19 mouse cellular contexts compared by ENCODE assay signal in genomic region chr1:170729267-170729962, GRCm38 (mm10).
DNase-seq lines count a peak whose midpoint lies in the region; ATAC-seq and TF ChIP-seq lines count a peak whose summit lies in the region.
"Had no signal": no experiment of that assay in that cellular context is flagged by ENCODE, and none has a peak within 500 bp of the region (broad histone marks: within the 10 kb centered on the region; RNA-seq: fewer than 3 reads in every experiment).

No protein-coding gene starts in this region.

- no peak overlapping the region for H3K9ac ChIP-seq in hindbrain, embryonic 11.5 days (ENCODE audit: low read depth, low read length)
- H3K9ac ChIP-seq: forebrain, embryonic 13.5 days; forebrain, postnatal 0 days; heart, embryonic 15.5 days; hindbrain, embryonic 14.5 days had no signal

- ATAC-seq in activated CD4-positive, CD25-positive, alpha-beta regulatory T cell, adult 4 months = peak; percentile 99
- peak; percentile 54 for ATAC-seq in neutrophil, adult 5-6 weeks (ENCODE audit: extremely low read depth, insufficient number of reproducible peaks, low FRiP score, poor library complexity, severe bottlenecking)
- no peak for ATAC-seq in hindbrain, embryonic 11.5 days (ENCODE audit: low FRiP score)
- ATAC-seq: forebrain, embryonic 13.5 days; forebrain, postnatal 0 days; Patski had no signal

- WGBS in hindbrain, embryonic 11.5 days = 87% methylated on average over 8 of the region's 8 CpGs
- 86% methylated on average over 8 of the region's 8 CpGs for WGBS in limb, embryonic 10.5 days

- intact Hi-C loops in left cerebral cortex, adult 2 months (cut with DNase I) = no loop called here
- intact Hi-C loops in left cerebral cortex, postnatal 14 days (cut with DNase I) = no loop called here

- peak overlapping the region; percentile 15; the same call in 1 of the 2 replicates for H3K27ac ChIP-seq in left cerebral cortex, adult 2 months
- H3K27ac ChIP-seq in hindbrain, embryonic 11.5 days (ENCODE audit: low read depth, low read length) = no peak overlapping the region
- H3K27ac ChIP-seq in limb, embryonic 10.5 days = no peak overlapping the region
- H3K27ac ChIP-seq: embryonic facial prominence, embryonic 10.5 days; forebrain, embryonic 13.5 days; heart, embryonic 15.5 days; hindbrain, embryonic 14.5 days had no signal

- H3K4me3 ChIP-seq in left cerebral cortex, adult 2 months = no peak overlapping the region
- H3K4me3 ChIP-seq in hindbrain, embryonic 11.5 days (ENCODE audit: low read depth, low read length) = no peak overlapping the region
- no peak overlapping the region for H3K4me3 ChIP-seq in limb, embryonic 10.5 days
- H3K4me3 ChIP-seq: embryonic facial prominence, embryonic 10.5 days; forebrain, embryonic 13.5 days; heart, embryonic 15.5 days had no signal

- no peak for DNase-seq in left cerebral cortex, adult 2 months (ENCODE audit: extremely low spot score in 1 of 2, low spot score in 2 of 2)
- DNase-seq in left cerebral cortex, postnatal 14 days (ENCODE audit: low spot score in 2 of 2) = no peak
- no peak for DNase-seq in hindbrain, embryonic 11.5 days (ENCODE audit: low spot score)
- DNase-seq in frontal cortex, postnatal 10 days (ENCODE audit: low spot score in 2 of 2) = no peak
- DNase-seq in limb, embryonic 10.5 days (ENCODE audit: low spot score) = no peak
- DNase-seq: adrenal gland, adult 2 months; adrenal gland, postnatal 25 days; cerebellum, adult 9-11 months; forebrain, postnatal 0 days; heart, adult 18-20 months; heart, postnatal 14 days had no signal

- H3K27me3 ChIP-seq in hindbrain, embryonic 11.5 days (ENCODE audit: control insufficient read depth, insufficient read depth, low read length) = no peaks in the 10 kb centered on the region
- H3K27me3 ChIP-seq in limb, embryonic 10.5 days (ENCODE audit: low read depth, poor library complexity, severe bottlenecking) = no peaks in the 10 kb centered on the region
- H3K27me3 ChIP-seq: forebrain, embryonic 13.5 days; heart, embryonic 15.5 days; Patski had no signal

- no peaks in the 10 kb centered on the region for H3K4me1 ChIP-seq in hindbrain, embryonic 11.5 days (replicated peaks; ENCODE audit: control insufficient read depth, insufficient read depth, low read length)
- no peaks in the 10 kb centered on the region for H3K4me1 ChIP-seq in limb, embryonic 10.5 days
- H3K4me1 ChIP-seq: embryonic facial prominence, embryonic 10.5 days; forebrain, embryonic 13.5 days; heart, embryonic 15.5 days had no signal

- H3K9me3 ChIP-seq in hindbrain, embryonic 11.5 days (ENCODE audit: control insufficient read depth, low read length) = no peaks in the 10 kb centered on the region
- no peaks in the 10 kb centered on the region for H3K9me3 ChIP-seq in limb, embryonic 10.5 days (replicated peaks)
- H3K9me3 ChIP-seq: embryonic facial prominence, embryonic 10.5 days; forebrain, embryonic 13.5 days; heart, embryonic 15.5 days had no signal

- no peak overlapping the region for H3K4me2 ChIP-seq in hindbrain, embryonic 11.5 days (replicated peaks; ENCODE audit: low read depth, low read length)
- H3K4me2 ChIP-seq: forebrain, embryonic 13.5 days; heart, embryonic 11.5 days; heart, embryonic 15.5 days; hindbrain, embryonic 14.5 days had no signal

- H3K36me3 ChIP-seq in hindbrain, embryonic 11.5 days (ENCODE audit: control insufficient read depth, insufficient read depth, low read length) = no peaks in the 10 kb centered on the region
- no peaks in the 10 kb centered on the region for H3K36me3 ChIP-seq in limb, embryonic 10.5 days
- H3K36me3 ChIP-seq: embryonic facial prominence, embryonic 10.5 days; heart, embryonic 15.5 days had no signal

- TF ChIP-seq CTCF in left cerebral cortex, adult 2 months (IDR thresholded peaks at IDR 0.05) = no peak
